Mouse (Mus musculus) testis, adult 2 months (tissue): ENCODE data around the gene Tma7.

ENCODE experiments used
- CTCF ChIP-seq: fragments of 200-500 bp; IDR thresholded peaks from 2 replicates; pipeline ENCODE4 v1.5.1; 2012; ENCODE audit warnings: low read depth, mild to moderate bottlenecking, inconsistent platforms, low read length, moderate library complexity; ENCODE audit not compliant: control insufficient read depth, insufficient read depth, insufficient replicate concordance
- POLR2A ChIP-seq: fragments of 200-500 bp; IDR thresholded peaks from 2 replicates; pipeline ENCODE4 v1.6.1; 2012; ENCODE audit warnings: low read depth, mild to moderate bottlenecking, inconsistent platforms, low read length, moderate library complexity; ENCODE audit not compliant: control insufficient read depth

GRCm38 (mm10) chr9:109087987-109088386 is 5.6 kb upstream of the Tma7 start:
- TF ChIP-seq CTCF (no peak), POLR2A (no peak)
